Mouse (Mus musculus): Measurements from ENCODE around the gene Cpeb4. TPM values are rescaled to one million over a fixed set of nuclear protein-coding genes. Genes with fewer than 3 reads are reported as not detected.
"Not testable (repeated sequence)": the region's sequence is repeated elsewhere in the genome, so short reads cannot be mapped to it uniquely, and the experiment has no call there.

Gene Cpeb4
- polyA plus RNA-seq, 1 experiment: 1.5 TPM

- no peaks in the 10 kb centered on the region for H3K36me3 ChIP-seq (ENCODE audit: control insufficient read depth, insufficient read depth)
- H3K4me3 ChIP-seq (ENCODE audit: insufficient read depth, poor library complexity, severe bottlenecking): no peak within 1 kb of the TSS
- H3K27me3 ChIP-seq (ENCODE audit: control insufficient read depth, insufficient read depth, insufficient read length): no peaks in the 10 kb centered on the region
- H3K79me2 ChIP-seq (ENCODE audit: control insufficient read depth, insufficient read depth): no peaks in the 10 kb centered on the region
- no peak within 1 kb of the TSS for H3ac ChIP-seq (ENCODE audit: control insufficient read depth, insufficient read length, low read depth)
- no peaks in the 10 kb centered on the region for H3K79me3 ChIP-seq (ENCODE audit: low read depth)
- TF ChIP-seq MYOD1 (IDR thresholded peaks at IDR 0.05; ENCODE audit: control insufficient read depth, insufficient read length, low read depth): no peak
- no peak for TF ChIP-seq FOSL1 (IDR thresholded peaks at IDR 0.05; ENCODE audit: insufficient read depth, low read length, poor library complexity, severe bottlenecking)
- TF ChIP-seq CEBPB (IDR thresholded peaks at IDR 0.05; ENCODE audit: low read depth): no peak
- no peak for TF ChIP-seq USF1 (IDR thresholded peaks at IDR 0.05; ENCODE audit: low read depth)
- no peak for TF ChIP-seq MYOG (IDR thresholded peaks at IDR 0.05; ENCODE audit: control insufficient read depth, extremely low read depth, insufficient read length)
- no peak for TF ChIP-seq CTCF (IDR thresholded peaks at IDR 0.05; ENCODE audit: control insufficient read depth, insufficient read depth, insufficient read length)
- TF ChIP-seq MAX (IDR thresholded peaks at IDR 0.05): no peak
Measured at GRCm38 (mm10) chr11:31965256-31966134, 93.5 kb downstream of the Cpeb4 start, which contains the start of gene 4930524B15Rik. TSS of gene 4930524B15Rik (plus strand) at chr11:31965592.

GRCm38 (mm10) chr11:31974132-31974531 is 102.1 kb downstream of the Cpeb4 start:
- Histone ChIP-seq H3K27me3 (ENCODE audit: control insufficient read depth, insufficient read depth, insufficient read length) (no peaks in the 10 kb centered on the region), H3K36me3 (ENCODE audit: control insufficient read depth, insufficient read depth) (no peaks in the 10 kb centered on the region), H3K79me2 (ENCODE audit: control insufficient read depth, insufficient read depth) (no peaks in the 10 kb centered on the region), H3ac (ENCODE audit: control insufficient read depth, insufficient read length, low read depth) (no peak overlapping the region), H3K4me3 (ENCODE audit: insufficient read depth, poor library complexity, severe bottlenecking) (no peak overlapping the region), H3K79me3 (ENCODE audit: low read depth) (no peaks in the 10 kb centered on the region)
- TF ChIP-seq CEBPB (IDR thresholded peaks at IDR 0.05; ENCODE audit: low read depth): no peak
- no peak for TF ChIP-seq USF1 (IDR thresholded peaks at IDR 0.05; ENCODE audit: low read depth)

GRCm38 (mm10) chr11:31974826-31975225 is 102.8 kb downstream of the Cpeb4 start:
- TF ChIP-seq MYOG (IDR thresholded peaks at IDR 0.05; ENCODE audit: control insufficient read depth, extremely low read depth, insufficient read length) (no peak), CTCF (IDR thresholded peaks at IDR 0.05; ENCODE audit: control insufficient read depth, insufficient read depth, insufficient read length) (no peak), FOSL1 (IDR thresholded peaks at IDR 0.05; ENCODE audit: insufficient read depth, low read length, poor library complexity, severe bottlenecking) (no peak), MYOD1 (IDR thresholded peaks at IDR 0.05; ENCODE audit: control insufficient read depth, insufficient read length, low read depth) (no peak), USF1 (IDR thresholded peaks at IDR 0.05; ENCODE audit: low read depth) (no peak), CEBPB (IDR thresholded peaks at IDR 0.05; ENCODE audit: low read depth) (no peak)

GRCm38 (mm10) chr11:31975678-31976077 is 103.7 kb downstream of the Cpeb4 start:
- H3K79me3 ChIP-seq (ENCODE audit: low read depth): no peaks in the 10 kb centered on the region
- H3ac ChIP-seq (ENCODE audit: control insufficient read depth, insufficient read length, low read depth): no peak overlapping the region
- TF ChIP-seq FOSL1 (IDR thresholded peaks at IDR 0.05; ENCODE audit: insufficient read depth, low read length, poor library complexity, severe bottlenecking): no peak
- no peak for TF ChIP-seq MYOG (IDR thresholded peaks at IDR 0.05; ENCODE audit: control insufficient read depth, extremely low read depth, insufficient read length)
- TF ChIP-seq USF1 (IDR thresholded peaks at IDR 0.05; ENCODE audit: low read depth): no peak
- no peak for TF ChIP-seq CEBPB (IDR thresholded peaks at IDR 0.05; ENCODE audit: low read depth)
- TF ChIP-seq MAX (IDR thresholded peaks at IDR 0.05): no peak
- TF ChIP-seq CTCF (IDR thresholded peaks at IDR 0.05; ENCODE audit: control insufficient read depth, insufficient read depth, insufficient read length): no peak
- no peak for TF ChIP-seq MYOD1 (IDR thresholded peaks at IDR 0.05; ENCODE audit: control insufficient read depth, insufficient read length, low read depth)
- no peaks in the 10 kb centered on the region for H3K36me3 ChIP-seq (ENCODE audit: control insufficient read depth, insufficient read depth)
- no peaks in the 10 kb centered on the region for H3K27me3 ChIP-seq (ENCODE audit: control insufficient read depth, insufficient read depth, insufficient read length)
- no peak overlapping the region for H3K4me3 ChIP-seq (ENCODE audit: insufficient read depth, poor library complexity, severe bottlenecking)
- no peaks in the 10 kb centered on the region for H3K79me2 ChIP-seq (ENCODE audit: control insufficient read depth, insufficient read depth)

More at GRCm38 (mm10) chr11:31974826-31975225, 102.8 kb downstream of the Cpeb4 start:
- no peak overlapping the region for H3K4me3 ChIP-seq (ENCODE audit: insufficient read depth, poor library complexity, severe bottlenecking)
- no peak overlapping the region for H3ac ChIP-seq (ENCODE audit: control insufficient read depth, insufficient read length, low read depth)
- no peaks in the 10 kb centered on the region for H3K36me3 ChIP-seq (ENCODE audit: control insufficient read depth, insufficient read depth)
- H3K79me3 ChIP-seq (ENCODE audit: low read depth): no peaks in the 10 kb centered on the region
- no peaks in the 10 kb centered on the region for H3K27me3 ChIP-seq (ENCODE audit: control insufficient read depth, insufficient read depth, insufficient read length)
- H3K79me2 ChIP-seq (ENCODE audit: control insufficient read depth, insufficient read depth): no peaks in the 10 kb centered on the region

GRCm38 (mm10) chr11:31976137-31976536 is 104.1 kb downstream of the Cpeb4 start:
- H3ac ChIP-seq (ENCODE audit: control insufficient read depth, insufficient read length, low read depth): no peak overlapping the region
- TF ChIP-seq CEBPB (IDR thresholded peaks at IDR 0.05; ENCODE audit: low read depth): no peak
- no peak for TF ChIP-seq FOSL1 (IDR thresholded peaks at IDR 0.05; ENCODE audit: insufficient read depth, low read length, poor library complexity, severe bottlenecking)
- TF ChIP-seq MYOD1 (IDR thresholded peaks at IDR 0.05; ENCODE audit: control insufficient read depth, insufficient read length, low read depth): no peak
- TF ChIP-seq USF1 (IDR thresholded peaks at IDR 0.05; ENCODE audit: low read depth): no peak
- TF ChIP-seq CTCF (IDR thresholded peaks at IDR 0.05; ENCODE audit: control insufficient read depth, insufficient read depth, insufficient read length): no peak
- TF ChIP-seq MYOG (IDR thresholded peaks at IDR 0.05; ENCODE audit: control insufficient read depth, extremely low read depth, insufficient read length): no peak
- no peak for TF ChIP-seq MAX (IDR thresholded peaks at IDR 0.05)
- H3K27me3 ChIP-seq (ENCODE audit: control insufficient read depth, insufficient read depth, insufficient read length): no peaks in the 10 kb centered on the region
- no peaks in the 10 kb centered on the region for H3K79me3 ChIP-seq (ENCODE audit: low read depth)
- H3K36me3 ChIP-seq (ENCODE audit: control insufficient read depth, insufficient read depth): no peaks in the 10 kb centered on the region
- no peaks in the 10 kb centered on the region for H3K79me2 ChIP-seq (ENCODE audit: control insufficient read depth, insufficient read depth)
- no peak overlapping the region for H3K4me3 ChIP-seq (ENCODE audit: insufficient read depth, poor library complexity, severe bottlenecking)

- not testable (repeated sequence) for H3ac ChIP-seq (ENCODE audit: control insufficient read depth, insufficient read length, low read depth); H3K27me3 ChIP-seq (ENCODE audit: control insufficient read depth, insufficient read depth, insufficient read length); H3K4me3 ChIP-seq (ENCODE audit: insufficient read depth, poor library complexity, severe bottlenecking); H3K79me3 ChIP-seq (ENCODE audit: low read depth); H3K36me3 ChIP-seq (ENCODE audit: control insufficient read depth, insufficient read depth); H3K79me2 ChIP-seq (ENCODE audit: control insufficient read depth, insufficient read depth)
Measured at GRCm38 (mm10) chr11:31980089-31980488, 108.1 kb downstream of the Cpeb4 start.
